Mouse (Mus musculus) cortical plate, adult 2 months (tissue): ENCODE measurements around the gene Syt16.

Experiments used
- CTCF ChIP-seq: fragments of 200-500 bp; IDR thresholded peaks from 2 replicates; pipeline ENCODE4 v1.5.1; 2011; ENCODE audit warnings: mild to moderate bottlenecking, control low read depth, low read length; ENCODE audit not compliant: insufficient read depth; ENCODE audit errors: extremely low read depth
- POLR2A ChIP-seq: fragments of 200-500 bp; IDR thresholded peaks from 2 replicates; pipeline ENCODE4 v1.6.1; 2011; ENCODE audit warnings: mild to moderate bottlenecking, low read length, control low read depth; ENCODE audit not compliant: insufficient read depth; ENCODE audit errors: extremely low read depth

DNA sequence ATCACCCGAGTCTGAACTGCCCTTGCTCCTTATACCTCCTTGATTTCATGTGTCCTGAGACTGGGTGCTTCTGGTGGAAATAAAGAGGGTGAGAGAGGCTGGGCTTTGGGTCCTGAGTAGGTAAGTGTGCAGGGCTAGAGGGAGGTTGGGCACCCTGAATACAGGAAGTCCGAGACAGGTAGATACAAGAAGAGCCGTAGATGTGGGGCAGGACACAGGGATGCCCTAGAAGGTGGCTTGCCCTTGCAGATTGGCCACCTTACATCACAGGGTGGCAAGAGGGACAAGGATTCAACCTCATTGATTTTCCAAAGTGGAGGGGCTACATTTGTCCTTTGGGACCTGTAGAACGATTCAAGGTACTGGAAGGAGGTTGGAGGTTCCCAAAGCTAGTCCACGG is 45.8 kb downstream of the Syt16 start:
- TF ChIP-seq CTCF, result no peak
- TF ChIP-seq POLR2A, result no peak
